Mouse (Mus musculus) inflammation-experienced regulatory T-cells, adult 6 months (primary cell): ENCODE results near the gene Ppargc1a. TPM values are rescaled to one million over a fixed set of nuclear protein-coding genes. Genes with fewer than 3 reads are reported as not detected.

Source experiments
- ATAC-seq: one replicate; pipeline ENCODE4 v1.8.0; 2017
- polyA plus RNA-seq, 3 experiments: library from polyadenylated mRNA; unstranded; fragments of 100-300 nt; shearing (Covaris generic); gene quantifications; one replicate each; pipeline ENCODE4 v1.2.1; 2017

The Ppargc1a gene
- polyA plus RNA-seq, 3 experiments from 2014 or later, result 0.15 TPM; not detected in 2

DNA sequence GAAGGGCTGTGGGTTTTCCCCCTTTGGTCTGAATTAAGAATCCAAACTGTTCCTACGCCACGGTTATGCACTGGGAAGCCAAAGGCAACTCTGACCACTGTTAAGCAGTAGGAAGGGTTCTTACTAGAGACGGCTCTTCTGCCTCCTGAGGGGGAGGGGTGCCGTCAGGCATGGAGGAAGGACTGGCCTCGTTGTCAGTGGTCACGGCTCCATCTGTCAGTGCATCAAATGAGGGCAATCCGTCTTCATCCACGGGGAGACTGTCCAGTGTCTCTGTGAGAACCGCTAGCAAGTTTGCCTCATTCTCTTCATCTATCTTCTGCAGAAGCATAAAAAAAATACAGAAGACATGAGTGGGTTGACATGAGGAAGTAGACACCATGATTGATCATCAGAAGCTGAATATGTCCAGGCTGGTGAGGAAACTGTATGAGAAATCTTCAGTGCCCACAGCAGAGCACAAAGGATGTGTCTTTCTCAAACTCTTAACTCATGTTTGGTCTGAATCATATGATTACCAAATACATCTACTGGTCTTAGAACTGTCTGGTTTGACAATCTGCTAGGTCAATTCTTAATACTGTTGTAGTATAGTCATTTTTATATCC is 69.5 kb downstream of the Ppargc1a start:
- no peak for ATAC-seq

- ATAC-seq, result no peak
Measured at GRCm38 (mm10) chr5:51495446-51495845, 72.1 kb downstream of the Ppargc1a start.

DNA sequence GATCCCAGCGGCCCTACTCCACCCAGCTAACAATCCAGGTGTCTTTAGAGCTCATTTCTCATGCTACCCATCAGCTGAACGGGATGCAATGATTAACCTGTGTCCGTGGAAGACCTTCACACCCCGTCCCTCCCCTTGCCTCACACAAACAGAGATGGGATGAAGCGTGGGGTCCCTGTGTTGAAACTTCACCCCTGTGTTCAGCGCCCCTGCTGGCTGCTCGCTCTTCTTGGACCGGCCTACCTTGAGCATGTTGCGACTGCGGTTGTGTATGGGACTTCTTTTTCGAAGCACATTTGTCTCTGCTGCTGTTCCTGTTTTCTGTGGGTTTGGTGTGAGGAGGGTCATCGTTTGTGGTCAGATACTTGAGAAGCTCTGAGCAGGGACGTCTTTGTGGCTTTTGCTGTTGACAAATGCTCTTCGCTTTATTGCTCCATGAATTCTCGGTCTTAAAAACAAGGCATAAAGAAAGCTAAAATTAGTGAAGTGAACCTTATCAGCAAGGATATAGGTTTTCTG is 73.1 kb downstream of the Ppargc1a start:
- no peak for ATAC-seq

DNA sequence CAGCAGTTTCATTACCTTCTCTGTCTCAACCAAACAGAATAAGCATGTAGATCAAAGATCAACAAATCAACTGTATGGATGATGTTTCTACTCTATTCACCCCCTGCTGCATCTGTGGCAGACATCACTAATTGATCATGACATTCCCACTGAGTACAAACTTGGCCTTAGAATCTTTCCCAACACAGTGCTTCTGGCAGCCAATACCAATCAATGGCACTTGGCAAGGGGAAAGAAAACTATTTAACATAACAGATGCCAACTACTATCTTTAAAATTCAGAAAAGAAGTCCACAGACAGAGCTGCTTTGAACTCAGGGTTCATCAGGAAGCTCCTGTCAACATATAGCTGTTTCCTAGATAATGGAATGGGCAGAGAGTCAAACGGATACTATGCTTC is 83.8 kb downstream of the Ppargc1a start:
- ATAC-seq, result no peak

GRCm38 (mm10) chr5:51479859-51480258 is 87.7 kb downstream of the Ppargc1a start:
- ATAC-seq, result no peak

DNA sequence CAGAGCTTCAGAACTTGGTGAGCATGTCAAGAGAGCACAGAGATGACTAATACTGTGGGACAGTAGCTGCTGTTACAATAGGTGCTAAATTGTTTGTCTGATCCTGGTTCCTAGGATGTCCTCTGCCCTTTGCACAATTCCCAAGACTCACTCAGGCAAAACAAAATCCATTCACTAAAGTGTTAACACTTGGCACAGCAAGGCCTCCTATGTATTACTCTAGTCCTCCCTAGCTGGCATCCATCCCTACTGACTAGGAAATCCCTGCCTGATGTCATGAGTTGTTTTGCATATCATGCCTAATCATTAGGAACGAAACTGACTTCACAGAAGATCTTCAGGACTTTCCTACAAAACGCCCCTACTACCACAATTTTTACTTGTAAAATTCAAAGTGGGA is 88.1 kb downstream of the Ppargc1a start:
- no peak for ATAC-seq

DNA sequence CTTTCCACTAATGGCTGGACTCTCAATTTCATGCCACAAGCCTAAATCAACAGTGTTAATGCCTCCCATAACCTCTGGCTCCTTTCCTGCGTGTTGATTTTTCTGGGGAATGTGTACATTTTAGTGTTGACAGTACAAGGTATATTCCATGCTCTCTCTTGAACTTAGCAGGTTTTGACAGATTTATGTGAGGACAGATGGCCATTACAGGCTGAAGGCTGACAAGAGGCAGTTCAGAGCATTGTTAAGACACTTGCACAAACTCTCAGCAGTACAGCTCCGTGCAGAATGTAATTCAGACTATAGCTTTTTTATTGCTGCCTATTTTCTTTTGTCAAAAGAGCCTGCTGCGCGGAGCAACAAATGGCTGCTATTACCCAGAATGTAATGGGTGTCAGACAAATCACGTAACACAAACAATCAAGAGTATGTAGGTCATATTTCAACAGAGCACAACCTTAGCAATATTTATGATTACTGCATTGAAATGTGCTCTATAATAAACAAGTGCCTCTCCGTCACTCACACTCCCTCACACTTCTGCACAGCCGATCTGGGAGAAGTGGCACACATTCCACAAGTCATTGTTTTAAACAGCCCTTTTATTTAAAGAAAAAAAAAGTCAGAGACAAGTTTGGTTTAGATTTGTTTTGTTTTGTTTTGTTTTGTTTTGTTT is 89.1 kb downstream of the Ppargc1a start:
- no peak for ATAC-seq

DNA sequence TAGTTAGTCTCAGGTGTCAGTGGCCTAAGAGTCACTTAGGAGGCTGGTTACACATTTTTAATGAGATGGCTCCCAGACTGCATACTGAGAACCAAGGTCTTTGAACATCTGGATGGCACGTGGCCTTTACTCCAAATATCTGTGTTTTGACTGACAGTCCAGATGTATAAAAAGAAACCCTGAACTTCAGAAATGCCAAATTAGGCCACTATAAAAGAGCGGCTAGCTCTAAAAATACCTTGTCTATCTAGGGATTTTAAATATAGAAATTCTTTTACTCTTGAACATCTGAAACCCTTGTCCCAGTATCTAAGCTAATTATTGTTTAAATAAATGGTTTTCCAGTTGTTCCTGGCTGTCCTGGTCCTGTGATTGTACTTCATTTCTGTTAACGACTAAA is 90.4 kb downstream of the Ppargc1a start:
- no peak for ATAC-seq

GRCm38 (mm10) chr5:51475034-51475541 is 92.4 kb downstream of the Ppargc1a start:
- no peak for ATAC-seq

- ATAC-seq, result no peak
Measured at GRCm38 (mm10) chr5:51471614-51472013, 95.9 kb downstream of the Ppargc1a start.

DNA sequence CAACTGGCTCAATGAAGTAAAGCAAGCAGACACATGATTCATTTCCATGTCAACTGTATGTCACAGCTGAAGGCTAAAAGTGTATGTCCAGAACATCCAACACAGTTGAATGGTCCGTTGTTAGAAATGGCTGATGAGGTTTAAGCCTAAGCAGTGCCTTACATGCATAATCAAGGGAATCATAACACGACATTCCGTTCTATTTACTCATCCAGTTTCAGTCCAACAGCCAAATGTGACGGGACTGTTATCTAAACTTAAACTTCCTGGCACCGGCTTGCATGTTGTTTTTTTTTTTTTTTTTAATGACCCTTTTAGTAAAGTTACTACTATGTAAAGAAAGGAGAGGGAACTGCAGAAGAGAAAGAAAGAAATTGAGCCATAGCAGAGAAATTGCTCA is 101.5 kb downstream of the Ppargc1a start:
- no peak for ATAC-seq

DNA sequence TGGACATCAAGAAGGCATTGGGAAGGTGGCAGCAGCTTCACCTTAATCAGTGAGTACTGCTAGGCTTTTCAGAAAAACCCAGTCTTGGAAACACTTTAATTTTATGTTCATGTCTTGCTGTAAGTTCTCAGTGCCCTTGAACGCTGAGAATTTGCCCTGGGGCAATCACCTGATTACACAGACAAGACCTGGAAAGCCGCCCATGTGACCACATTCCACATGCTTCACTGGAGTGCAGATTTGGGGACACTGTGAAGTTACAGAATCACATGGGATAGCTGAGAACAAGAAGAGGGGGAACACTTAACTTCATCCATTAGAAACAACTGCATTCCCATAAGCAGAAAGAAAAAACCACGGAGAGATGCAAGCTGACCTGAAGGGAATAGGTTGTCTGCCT is 115.5 kb downstream of the Ppargc1a start:
- ATAC-seq, result no peak

DNA sequence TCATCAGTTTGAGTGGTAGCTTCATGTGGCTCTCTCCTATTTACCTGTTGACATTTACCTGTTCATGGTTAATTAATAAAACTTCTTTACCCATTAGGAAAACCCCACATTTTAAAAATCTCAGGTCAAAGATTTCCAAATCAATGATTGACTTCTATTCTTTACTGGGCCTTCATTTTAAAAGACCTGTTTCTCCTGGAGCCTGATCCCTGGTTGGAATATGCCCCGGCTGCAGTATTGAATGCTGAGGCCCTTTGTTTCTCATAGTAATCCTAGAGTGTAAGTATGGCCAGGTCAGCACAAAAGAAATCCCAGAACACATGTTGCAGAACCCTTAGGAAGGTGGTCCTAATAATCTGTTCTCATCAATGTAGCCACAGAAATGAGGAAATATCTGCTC is 119.9 kb downstream of the Ppargc1a start:
- ATAC-seq, result no peak

DNA sequence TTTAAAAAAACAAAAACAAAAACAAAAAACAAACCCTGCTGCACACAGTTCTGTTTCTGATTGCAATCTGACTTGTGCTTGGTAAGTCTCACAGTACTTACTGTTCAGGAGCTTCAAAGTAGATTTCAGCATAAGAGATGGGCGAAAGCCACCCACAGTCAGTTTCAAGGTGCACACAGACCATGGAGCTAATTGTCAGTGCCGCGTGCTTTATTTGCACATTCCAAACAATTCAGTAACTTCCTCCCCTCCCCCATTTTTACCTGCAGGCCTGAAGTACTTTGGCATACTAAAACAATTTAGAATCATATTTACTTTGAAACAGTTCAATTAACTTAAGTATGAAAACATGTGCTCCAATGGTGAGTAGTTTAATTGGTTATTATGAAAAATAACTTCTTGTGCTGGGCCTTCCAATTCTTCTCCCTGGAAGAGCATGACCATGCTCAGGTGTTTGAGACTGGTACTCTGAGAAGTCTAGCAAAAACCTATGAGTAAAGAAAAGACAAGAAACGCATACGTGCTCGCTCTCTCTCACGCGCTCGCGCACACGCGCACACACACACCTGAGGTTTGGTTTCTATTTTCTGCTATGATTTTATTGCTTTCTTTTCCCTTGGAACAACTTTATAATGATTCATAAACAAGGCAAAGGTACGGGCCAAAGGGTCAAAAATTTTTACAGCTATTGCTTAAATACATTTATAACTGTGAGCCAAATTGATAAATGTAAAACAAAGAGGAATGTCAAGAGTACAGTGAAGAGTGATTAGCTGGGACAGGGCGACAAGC is 121.0 kb downstream of the Ppargc1a start:
- no peak for ATAC-seq

- no peak for ATAC-seq
Measured at GRCm38 (mm10) chr5:51445726-51446125, 121.8 kb downstream of the Ppargc1a start.

GRCm38 (mm10) chr5:51439773-51440172 is 127.8 kb downstream of the Ppargc1a start:
- ATAC-seq, result no peak

DNA sequence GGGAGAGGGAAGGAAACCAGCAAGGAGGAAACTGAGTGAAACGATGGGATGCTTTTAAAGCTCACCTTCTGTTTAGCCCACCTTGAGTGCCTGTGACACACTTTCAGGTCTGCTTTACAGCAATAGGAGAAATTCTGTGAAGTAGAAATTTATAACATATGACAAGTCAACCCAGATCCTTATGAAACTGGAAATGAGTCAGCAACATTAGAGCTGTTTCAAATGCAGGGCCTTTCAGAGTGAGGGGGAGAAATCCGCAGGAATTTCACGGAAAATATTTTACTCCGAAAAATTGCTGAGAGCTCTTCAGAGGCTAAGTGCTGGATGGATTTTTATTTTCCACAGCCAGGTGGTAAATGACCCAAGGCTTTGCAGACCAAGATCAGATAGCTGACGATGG is 133.6 kb downstream of the Ppargc1a start:
- ATAC-seq, result no peak

DNA sequence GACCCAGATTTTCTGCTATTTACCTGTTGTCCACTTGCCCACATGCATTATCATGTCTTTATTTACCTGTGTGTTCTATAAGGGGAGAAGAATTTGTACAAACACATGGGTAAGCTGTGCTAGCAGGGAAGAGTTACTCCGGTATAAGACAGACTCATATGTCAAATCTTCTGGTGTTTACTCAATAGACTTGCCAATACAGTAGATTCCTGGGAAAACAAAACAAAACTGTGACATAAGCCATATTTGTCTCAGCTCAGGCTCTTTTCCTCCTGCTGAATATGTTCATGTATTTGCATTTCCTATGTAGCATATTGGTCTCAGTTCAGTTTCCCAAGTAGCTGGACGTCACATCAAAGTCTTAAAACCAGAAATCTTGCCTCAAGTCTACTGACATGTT is 135.0 kb downstream of the Ppargc1a start:
- no peak for ATAC-seq

DNA sequence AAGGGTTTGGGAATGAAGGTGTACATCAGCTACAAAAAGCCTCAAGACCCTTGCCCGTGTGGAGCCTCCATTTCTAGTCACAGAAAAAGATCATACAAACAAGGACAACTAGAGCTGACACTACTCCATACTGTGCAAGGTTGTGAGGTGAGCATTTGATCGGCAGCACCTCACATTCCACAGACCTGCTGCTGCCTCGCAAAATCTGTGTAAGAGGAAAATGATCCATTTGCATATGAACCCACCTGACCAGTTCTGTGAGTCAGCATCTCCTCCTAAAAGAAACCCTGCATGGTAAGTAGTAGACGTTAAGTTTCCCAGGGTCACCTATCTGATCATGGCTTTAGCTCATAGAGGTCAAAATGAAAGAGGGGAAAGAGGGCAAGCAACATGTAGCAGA is 135.5 kb downstream of the Ppargc1a start:
- no peak for ATAC-seq

GRCm38 (mm10) chr5:51426406-51426805 is 141.1 kb downstream of the Ppargc1a start:
- ATAC-seq, result no peak

DNA sequence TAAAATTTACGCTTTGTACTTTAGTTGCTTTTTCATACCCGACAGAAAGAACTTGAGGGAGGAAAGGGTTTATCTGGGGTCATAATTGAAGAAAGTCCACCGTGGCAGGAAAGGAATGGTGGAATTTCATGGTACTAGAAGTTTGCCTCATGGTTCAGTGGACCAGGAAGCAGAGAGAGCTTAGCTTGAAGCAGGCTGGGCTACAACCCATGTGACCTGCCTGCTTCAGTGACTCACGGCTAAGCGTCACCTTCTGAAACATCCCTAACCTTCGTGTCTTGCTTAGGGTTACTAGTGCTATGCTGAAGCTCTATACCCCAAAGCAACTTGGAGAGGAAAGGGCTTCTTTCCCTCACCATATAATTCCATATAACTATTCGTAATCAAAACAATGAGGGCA is 151.1 kb downstream of the Ppargc1a start:
- ATAC-seq, result no peak

DNA sequence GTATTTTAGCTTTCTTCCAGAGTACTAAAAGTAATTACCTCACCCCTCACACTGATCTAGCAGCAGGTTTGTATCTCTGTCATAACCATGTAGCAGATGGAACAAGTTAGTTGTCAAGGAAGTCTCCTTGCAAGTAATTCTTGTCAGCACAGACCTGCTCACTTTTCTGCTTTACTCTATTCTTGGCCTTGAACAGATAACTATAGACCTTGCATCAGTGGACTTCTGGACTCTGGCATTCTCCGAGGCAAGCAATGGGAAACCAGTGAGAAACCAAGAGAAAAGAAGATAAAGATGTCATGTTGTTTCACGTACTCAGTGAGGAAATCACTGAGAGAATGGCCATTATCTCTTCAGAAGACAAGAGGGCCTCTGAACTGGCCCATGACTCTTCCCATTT is 152.1 kb downstream of the Ppargc1a start:
- no peak for ATAC-seq

- no peak for ATAC-seq
Measured at GRCm38 (mm10) chr5:51412303-51413117, 155.0 kb downstream of the Ppargc1a start.
